Mouse (Mus musculus) G1E-ER4 (cell line): ENCODE results near the gene Rbp4. TPM values are rescaled to one million over a fixed set of nuclear protein-coding genes. Genes with fewer than 3 reads are reported as not detected.

Source experiments
- GATA1 ChIP-seq: IDR thresholded peaks from one replicate; pipeline ENCODE4 v1.8.0; 2012; ENCODE audit warnings: low read length, inconsistent platforms
- polyA plus RNA-seq: library from polyadenylated mRNA; stranded (reverse); fragments of >175 nt; gene quantifications from 2 replicates; pipeline ENCODE4 v1.2.3, GENCODE M21; 2012

The Rbp4 gene
- polyA plus RNA-seq, 1 experiment, result not detected

DNA sequence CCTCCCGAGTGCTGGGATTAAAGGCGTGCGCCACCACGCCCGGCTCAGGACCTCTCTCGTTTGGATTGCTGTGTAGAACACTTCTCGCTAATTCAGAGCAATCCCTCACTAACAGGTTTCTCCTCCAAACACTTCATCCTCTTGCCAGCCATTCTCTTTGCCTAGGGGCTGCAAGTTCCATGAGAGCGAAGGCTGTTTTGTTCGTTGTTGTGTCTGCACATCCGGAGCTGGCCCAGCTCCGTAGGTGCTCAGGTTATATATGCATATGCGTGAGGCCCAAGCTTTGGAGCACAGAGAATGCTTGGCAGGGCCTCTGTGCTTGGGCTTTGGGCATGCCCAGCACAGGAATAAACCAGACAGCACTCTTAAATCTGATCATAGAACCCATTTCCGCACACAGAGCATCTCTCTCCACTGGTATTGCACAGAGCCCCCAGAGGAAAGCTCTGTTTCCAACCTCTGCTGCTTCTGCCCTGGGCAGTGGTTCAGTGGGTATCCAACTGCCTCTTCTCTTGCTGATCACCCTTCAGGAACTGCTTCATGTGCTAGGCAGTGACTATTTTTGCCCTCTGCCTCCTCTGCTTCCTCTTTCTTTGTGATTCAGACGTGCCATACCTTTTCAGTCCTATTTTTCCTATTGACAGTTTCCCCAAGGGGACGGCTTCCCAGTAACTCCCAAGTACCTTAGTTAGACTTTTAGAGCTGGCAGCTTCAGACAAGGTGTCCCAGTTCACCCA is 15.4 kb downstream of the Rbp4 start:
- no peak for TF ChIP-seq GATA1

DNA sequence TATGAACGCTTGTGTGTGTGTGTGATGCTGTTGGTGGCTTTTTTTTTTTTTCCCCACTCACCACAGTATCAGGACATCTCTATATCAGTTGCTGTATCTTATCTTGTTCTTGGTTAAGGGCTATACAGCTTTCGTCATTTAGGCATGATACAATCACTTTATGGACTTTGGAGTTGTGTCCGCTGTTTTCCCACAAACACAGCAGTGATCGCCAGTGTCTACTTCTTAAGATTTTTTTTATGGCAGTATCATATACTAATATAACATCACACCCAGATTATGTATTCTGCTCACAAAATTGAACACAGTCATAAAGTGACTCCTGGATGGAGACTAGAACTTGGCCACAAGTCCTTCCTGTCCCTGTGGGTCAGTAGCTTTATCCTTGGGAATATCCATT is 17.2 kb downstream of the Rbp4 start:
- TF ChIP-seq GATA1, result no peak

- no peak for TF ChIP-seq GATA1
These were observed 28.0 kb downstream of the Rbp4 start, which contains the start of gene Ffar4 for GRCm38 (mm10) chr19:38096858-38097758. TSS of gene Ffar4 (plus strand) at chr19:38097071.

GRCm38 (mm10) chr19:38096231-38096630 is 28.9 kb downstream of the Rbp4 start:
- no peak for TF ChIP-seq GATA1

- no peak for TF ChIP-seq GATA1
These were observed 33.5 kb downstream of the Rbp4 start for GRCm38 (mm10) chr19:38091512-38091985.

- no peak for TF ChIP-seq GATA1
These were observed 35.7 kb downstream of the Rbp4 start for GRCm38 (mm10) chr19:38089358-38089757.

DNA sequence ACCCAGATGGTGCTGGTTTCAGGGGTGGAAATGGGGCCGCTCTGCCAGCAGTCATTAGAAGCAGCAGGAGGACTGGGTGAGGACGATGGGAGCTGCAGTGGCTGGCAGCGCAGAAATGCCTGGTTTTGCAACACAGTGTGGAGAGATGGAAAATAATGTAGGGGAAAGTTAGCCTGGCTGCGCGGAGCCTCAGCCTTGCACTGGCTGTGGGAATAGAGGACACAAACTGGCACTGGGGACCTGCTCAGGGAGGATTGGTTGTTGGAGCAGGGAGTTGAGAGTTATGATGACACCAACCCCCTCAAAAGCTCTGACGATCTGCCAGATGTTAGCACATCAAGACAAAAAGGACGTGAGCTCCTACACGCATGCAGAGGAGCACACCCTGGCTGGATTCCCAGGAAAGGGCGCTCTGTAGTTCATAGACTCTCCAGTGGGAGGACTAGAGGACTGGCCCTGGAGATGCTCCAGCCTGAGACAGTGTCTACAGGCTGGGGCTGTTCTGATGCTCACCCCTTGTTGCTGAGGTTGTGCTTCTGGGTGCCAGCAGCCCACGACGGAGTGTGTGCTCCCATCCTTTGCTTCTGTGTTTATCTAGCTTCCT is 38.0 kb downstream of the Rbp4 start:
- TF ChIP-seq GATA1, result no peak

- TF ChIP-seq GATA1, result no peak
These were observed 39.2 kb downstream of the Rbp4 start for GRCm38 (mm10) chr19:38085841-38086240.

GRCm38 (mm10) chr19:38082931-38083525 is 42.1 kb downstream of the Rbp4 start:
- no peak for TF ChIP-seq GATA1

DNA sequence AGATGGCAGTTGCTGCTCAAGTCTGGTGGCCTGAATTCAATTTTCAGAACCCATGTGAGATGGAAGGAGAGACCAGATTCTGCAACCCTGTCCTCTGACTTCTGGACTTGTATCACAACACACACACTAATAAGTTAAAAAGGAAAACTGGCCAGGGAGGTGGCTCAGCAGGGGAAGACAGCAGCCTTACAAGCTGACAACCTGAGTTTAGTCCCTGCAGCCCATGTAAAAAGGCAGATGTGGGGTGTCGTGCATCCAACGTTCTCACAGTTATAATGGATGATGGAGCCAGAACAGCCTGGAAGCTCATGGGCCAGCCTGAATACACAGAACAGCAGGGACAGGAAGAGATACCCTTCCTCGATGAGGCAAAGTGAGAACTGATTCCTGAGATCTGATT is 43.7 kb downstream of the Rbp4 start:
- TF ChIP-seq GATA1, result no peak

DNA sequence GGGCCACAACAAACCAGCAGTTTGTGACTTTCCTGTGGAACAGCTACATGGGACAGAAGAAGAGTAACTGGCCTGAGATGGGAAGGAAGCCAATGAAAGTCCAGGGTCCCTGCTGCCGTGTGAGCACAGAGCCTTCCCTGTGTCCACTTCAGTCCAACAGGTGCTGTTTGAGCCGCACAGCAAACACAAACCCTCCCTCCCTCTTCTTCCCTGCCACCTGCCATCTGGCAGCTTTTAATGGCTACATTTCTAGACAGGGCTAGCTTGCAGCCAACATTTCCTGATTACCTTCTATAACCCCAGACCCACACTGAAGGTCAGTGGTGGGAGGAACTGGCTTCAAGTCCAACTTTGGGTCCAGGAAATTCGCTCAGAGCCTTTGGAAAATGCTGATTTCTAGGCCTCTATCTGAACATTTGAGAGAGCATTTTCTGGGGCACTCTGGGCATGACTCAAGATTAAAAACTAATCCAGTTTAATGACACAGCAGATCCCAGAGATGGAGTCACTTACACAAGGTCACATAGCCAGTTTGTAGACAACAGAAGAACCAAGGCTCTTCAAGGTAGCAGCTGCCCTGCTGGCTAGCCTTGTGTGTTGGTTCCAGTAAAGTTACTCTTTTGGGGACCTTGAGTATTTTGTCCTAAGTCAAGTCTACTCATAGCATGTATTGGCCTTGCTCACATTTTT is 47.1 kb downstream of the Rbp4 start:
- no peak for TF ChIP-seq GATA1

- TF ChIP-seq GATA1, result no peak
These were observed 48.8 kb downstream of the Rbp4 start for GRCm38 (mm10) chr19:38076251-38076650.

DNA sequence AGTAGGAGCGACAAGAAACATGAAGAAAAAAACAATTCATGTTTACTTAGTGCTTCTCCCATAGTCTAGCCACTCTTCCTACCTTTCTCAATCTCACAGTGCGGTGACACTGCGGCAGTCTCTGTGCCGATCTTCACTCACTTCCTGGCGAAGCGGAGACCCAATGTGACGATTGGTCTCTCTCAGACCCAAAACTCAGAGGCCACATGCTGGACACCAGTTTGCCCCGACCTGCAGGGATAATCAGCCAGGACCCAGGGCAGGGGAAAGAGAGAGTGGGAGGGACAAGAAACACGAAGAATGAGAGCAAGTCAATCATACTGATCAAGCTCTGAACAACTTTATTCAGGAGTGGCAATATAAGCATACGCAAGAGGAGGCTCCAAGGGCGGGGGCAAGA is 50.0 kb downstream of the Rbp4 start:
- no peak for TF ChIP-seq GATA1

DNA sequence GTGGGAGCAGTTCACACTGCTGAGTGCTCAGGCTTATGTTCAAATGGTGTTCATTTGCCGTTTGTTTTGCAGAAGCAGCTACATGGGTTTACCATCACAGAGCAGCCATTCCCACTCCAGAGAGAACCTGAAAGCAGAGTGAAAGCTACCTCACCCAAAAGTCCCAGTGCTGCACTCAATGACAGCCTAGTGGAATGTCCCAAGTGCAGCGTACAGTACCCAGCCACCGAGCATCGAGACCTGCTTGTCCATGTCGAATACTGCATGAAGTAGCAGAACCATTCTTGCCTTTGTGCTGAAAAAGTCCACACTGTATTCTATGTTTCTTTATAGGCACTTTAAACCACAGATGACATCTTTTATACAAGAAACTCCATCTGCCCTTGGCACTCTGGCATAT is 51.9 kb downstream of the Rbp4 start:
- TF ChIP-seq GATA1, result no peak

Other genes with a start within 250 kb of the Rbp4 start
- gene Myof, start 81.7 kb downstream of the Rbp4 start, polyA plus RNA-seq, result not detected in 2 replicates
- gene Cep55, start 70.3 kb downstream of the Rbp4 start, polyA plus RNA-seq, result 2.2 and 2.4 TPM in 2 replicates
- gene Ffar4, start 28.2 kb downstream of the Rbp4 start, polyA plus RNA-seq, result not detected in 2 replicates
- not detected in 2 replicates for gene Pde6c, start 7.5 kb upstream of the Rbp4 start, polyA plus RNA-seq
- 11.4 and 17.8 TPM in 2 replicates for gene Fra10ac1, start 98.9 kb upstream of the Rbp4 start, polyA plus RNA-seq
- gene Lgi1, start 139.3 kb upstream of the Rbp4 start, polyA plus RNA-seq, result not detected in 2 replicates